Mouse (Mus musculus) kidney, adult 11 months (tissue): Measurements from ENCODE around the gene Ano4.

Source experiments
- DNase-seq: peaks from one replicate; pipeline ENCODE4 v3.0.0; 2022

The Ano4 gene

DNA sequence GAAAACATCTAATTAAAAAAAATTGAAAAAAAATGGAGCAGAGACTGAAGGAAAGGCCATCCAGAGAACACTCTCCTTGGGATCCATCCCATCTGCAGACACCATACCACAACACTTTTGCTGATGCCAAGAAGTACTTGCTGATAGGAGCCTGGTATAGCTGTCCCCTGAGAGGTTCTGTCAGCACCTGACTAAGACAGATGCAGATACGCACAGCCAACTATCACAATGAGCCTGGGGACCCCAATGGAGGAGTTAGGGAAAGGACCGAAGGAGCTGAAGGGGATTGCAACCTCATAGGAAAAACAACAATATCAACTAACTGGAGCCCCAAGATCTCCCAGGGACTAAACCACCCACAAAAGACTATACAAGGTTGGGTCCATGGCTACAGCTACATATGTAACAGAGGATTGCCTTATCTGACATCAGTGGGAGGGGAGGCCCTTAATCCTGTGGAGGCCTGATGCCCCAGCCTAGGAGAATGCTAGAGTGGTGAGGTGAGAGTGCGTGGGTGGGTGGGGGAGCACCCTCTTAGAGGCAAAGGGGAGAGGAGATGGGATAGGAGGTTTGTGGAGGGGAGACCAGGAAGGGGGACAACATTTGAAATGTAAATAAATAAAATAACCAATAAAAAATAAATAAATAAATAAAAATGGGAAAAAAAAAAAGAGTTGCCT, 71.4 kb downstream of the Ano4 start:
- no peak for DNase-seq

DNA sequence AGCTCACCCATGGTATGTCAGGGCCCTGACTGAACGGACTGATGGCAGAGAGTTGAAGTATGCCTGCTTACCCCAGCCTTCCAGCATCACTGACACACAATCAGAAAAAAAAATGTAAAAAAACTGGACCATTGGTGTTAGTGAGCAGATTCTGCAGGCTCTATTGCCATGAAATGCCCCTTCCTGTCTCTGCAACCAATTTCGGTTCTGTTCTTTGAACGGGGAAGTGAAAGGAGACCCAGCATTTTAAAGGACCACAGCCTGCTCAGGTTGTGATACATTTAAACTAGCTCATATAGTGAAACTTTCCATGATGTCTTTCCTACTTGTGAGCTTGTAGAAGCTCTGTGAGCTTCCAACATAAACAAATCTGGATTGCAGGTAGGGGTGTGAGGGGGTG, 77.2 kb downstream of the Ano4 start:
- no peak for DNase-seq

DNA sequence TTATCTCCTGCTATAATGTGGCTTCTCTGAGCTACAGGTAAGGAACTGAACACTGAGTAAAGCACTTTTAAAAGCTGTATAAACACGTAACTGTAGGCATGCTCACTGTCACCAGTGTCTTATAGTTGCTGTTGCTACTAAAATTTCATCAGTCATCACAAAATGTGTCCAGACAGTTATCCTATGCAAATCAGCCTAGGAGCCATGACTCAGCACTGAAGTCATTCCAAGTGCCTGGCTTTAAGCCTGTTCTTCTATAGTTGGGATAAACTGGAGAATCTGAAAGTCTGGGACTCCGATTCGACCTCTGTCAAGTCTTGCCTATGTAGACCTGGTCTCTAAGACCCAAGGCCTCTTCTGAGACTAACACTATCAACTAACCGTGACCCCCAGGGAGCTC, 81.2 kb downstream of the Ano4 start:
- DNase-seq = no peak

DNA sequence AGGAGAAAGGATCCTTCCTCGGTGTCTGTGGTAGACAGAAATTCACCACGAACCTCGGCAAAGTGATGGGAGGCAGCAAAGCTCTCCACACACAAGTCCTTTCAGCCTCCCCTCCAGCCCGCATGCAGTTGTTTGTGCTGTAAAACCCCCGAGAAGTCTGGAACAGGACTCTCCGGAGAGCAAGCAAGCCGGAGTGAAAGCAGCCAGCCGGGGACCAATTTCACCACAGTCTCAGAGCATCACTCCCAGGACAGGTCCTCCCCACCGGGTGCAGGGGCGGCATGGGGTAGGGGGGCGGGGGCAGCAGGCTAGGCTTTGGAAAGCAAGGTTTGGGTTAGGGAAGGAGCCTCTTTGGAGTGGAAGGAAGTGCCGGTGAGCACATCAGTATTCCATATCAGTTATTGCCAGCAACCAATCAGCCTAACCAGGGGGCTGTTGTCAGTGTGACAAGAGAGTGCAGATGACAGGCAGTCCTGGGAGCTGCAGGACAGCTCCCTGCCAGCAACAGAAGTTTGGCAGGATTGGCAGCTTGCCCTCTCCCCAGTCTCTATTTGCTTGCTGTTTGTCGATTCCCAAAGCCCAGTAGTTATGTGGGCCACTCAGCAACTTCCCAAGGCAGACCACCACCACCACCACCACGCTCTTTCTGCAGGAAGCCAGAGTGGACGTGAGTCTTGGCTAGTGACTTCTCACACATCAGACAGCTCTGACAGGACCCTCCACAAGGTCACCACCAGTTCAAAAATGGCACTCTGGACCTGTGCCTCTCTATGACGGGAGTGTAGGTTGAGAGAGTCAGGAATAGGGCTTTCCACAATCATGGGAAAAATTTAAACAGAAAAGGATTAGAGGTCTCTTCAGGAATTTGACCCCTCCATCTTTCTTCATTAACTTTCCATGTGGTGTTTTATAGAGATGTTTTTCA, 86.8 kb downstream of the Ano4 start:
- no peak for DNase-seq

DNA sequence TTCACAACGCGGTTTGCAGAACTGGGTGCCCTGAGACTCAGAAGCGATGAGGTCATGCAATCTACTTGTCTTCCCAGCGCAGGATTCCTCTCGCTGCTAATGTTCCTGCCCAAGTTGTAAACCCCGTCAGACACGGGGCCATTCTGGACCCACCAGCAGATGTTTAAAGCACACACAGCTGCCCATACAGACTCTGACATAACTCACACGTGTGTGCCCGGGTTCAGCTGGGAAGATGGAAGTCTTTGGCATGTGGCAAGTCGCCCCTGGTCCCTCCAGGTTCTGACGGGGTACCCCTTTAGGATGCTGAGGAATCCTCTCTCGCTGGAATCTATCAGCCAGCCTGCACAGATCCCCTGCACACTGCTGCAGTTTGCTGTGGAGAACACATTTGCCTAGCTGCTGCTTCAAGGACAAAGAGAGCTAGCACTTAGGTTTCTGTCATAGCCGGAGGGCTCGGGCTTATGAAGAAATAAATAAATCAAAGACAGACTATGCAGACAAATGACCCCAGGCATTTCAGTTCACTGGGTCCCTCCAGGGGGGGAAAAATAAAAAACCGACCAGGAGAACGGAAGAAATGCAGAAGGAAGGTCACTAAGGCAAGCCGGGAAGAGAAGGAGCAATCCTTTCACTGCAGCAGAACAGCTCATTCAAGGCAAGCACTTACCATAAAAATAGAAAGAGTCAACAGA, 87.7 kb downstream of the Ano4 start:
- DNase-seq = no peak

DNA sequence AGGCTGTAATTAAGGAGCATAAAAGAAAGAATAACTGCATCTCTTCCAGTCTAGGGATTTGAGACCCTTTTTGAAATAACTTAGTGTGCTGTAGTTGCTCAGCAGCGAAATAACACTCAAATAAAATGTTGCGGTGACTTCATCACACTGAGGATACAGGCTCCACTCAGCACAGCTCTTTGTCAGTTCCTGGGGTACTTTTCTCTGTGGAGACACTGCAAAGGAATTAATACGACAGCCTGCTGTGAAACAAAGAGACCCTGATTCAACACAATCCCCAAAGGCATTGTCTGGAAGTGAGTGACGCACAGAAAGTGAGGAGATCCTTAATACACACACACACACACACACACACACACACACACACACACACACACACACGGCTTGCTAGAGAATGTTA, 89.8 kb downstream of the Ano4 start:
- DNase-seq = no peak

DNA sequence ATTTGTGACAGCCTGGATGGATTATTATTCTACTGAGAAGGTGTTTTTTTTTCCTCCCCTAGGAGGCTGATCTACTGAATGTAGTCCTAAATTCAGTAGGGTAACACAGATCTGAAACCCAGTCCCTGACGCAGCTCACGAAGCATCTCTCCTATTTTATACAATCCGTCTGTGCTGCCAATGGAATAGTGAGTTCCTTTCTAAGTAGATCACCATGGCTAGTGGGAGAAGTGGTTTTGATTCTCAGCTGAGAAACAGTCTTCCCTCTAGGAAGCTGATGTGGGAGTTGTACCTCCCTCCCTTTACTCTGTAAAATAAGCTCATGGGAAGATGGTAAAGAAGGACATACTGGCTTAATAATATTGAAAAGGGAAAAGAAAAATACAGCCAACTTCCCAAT, 90.8 kb downstream of the Ano4 start:
- DNase-seq = no peak

DNA sequence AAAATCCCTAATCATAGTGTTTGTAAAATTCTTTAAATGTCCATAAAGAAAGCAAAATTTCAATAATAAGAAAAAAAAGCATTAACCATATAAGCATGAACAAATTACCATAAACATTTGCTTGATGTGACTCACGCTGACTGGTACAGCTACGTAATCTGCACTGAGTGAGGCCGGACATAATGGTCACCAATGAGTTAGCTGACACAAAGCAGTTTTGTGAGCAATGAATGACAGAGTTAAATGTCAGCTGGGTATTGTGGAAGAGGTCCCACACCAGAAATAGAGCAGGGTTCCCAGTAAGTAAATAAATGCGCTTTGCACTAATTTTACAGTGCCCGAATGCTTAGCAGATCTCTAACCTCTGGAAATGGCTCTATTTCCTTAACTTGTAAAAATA, 91.9 kb downstream of the Ano4 start:
- DNase-seq = no peak

DNA sequence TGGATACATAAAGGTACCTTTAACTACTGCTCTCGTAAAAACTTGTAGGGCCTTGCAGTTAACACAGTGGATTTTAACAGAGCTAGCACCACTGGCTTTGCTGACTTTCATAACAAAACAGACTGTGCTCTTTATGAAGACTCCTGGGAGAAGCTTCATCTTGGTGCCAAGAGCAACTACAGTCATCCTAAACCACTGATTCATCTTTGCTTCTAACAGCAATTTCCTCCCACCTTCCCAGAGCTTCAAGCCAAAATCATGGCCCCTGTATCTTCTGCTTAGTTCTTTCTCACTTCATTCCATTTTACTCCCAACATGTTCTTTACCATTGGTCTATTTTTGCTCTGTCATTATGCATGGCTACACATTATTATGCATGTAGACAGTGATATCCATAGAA, 100.8 kb downstream of the Ano4 start:
- no peak for DNase-seq

DNA sequence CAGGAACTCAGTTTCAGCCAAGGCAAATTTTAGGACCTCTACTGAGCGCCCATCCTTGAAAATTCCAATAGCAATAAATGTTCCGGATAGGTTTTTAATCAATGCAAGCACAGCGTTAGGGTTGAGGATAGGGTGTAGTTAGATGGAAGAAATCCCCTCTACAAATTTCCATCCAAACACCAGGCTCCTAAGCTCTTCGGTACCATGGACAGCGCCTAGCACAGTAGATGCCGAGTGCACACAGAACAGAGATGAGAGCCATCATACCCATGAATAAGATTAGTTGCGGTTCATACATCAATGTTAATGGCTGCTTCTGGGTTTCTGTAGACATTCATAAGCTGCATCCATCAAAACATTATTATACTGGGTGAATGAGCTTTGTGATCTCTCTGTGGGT, 120.0 kb downstream of the Ano4 start:
- no peak for DNase-seq

DNA sequence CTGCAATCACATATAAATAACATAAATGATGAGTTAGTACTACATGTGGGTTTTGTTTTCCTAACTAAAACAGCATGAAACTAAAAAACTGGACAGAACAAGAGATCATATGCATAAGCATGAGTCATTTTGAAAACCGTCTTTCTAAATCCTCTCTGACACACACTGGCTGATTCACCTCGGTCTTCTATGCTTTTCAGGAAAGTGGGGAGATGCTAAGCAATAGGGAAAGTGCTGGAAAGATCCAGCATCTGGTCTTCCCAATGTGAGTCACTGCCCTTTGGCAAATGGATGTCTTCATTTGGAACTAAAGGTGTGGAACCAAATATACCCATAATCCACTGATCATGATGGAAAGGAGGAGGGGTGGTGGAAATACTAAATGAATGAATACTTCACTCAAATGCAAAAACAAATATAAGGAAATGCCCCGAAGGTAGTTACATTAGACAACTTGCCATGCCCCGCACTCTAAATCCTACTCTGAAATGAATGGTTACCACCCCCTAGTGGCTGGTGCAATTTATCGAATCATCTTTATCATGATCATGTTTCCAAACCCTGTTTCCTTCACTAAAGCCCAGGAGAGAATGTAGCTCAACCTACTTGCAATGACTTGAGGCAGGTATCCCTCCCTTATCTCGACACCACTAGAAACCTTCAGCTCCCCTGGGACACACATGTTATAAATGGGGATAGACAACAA, 122.1 kb downstream of the Ano4 start:
- DNase-seq = no peak

DNA sequence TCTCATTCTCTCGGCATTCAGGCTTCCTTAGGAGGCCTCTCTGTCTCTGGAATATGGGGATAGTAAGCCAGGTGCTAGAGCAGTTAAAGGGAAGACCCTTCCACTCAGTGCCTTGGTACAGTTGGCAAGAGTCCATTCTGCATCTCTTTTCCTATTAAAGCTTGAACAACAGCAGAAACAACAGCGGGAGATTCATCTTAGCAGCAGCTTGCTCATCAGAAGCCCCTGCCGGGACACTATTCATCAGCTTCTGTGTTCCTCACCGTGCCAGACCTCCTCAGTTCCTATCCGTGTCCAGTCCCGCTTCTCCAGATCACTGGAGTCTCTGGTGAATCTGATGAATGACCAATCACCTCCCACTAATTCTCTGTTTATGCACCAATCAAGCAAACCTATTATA, 128.5 kb downstream of the Ano4 start:
- DNase-seq = no peak

DNA sequence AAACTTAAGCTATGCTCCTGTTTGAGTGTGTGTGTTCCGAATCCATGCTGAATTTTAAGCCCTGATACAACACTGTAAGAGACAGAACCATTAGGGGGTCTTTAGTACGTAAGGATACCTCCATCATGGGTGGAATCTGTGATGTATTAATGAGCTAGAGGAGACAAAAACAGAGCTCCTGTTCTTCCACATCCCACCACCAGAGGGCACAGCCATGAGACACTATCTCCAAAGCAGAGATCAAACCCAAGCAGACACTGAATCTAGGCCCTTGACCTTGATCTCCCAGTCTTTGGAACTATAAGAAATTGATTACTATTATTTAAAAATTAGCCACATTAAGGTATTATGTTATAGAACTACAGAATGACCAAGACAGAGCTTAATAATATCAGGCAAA, 138.7 kb downstream of the Ano4 start:
- no peak for DNase-seq

DNA sequence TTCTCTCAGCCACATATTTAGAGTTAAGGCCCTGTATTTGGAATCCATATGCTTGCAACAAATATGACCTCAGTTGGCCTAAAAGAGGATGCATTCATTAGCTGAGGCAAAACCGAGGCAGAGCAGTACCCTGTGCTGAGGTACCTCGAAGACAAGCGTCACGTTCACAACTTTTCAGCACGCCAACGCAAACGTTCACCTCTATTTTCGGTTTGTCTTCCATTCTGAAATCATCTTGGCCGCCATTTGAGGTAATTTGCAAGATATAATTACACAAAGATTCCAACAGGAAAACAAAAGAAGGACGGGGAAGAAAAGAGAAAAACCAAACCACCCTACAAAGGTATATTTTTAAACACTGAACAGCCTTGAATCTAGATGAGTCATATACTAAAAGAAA, 148.1 kb downstream of the Ano4 start:
- DNase-seq = no peak

DNA sequence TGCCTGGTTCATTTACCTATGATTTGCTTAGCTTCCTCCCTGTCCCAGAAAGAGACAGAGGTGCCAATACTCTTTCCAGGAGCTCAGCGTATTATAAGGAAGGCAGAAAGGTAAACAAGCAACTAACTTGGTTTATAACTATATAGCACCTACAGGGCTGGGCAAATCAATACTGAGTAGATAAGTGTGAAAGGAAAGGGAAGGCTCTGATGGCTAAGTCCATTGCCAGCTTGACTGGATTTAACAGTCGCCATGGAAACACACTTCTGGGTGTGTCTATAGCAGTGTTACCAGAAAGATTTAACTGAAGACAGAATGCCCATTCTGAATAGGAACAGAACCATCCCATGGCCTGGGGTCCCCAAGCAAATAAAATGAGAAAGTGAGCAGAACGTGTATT, 149.5 kb downstream of the Ano4 start:
- no peak for DNase-seq

DNA sequence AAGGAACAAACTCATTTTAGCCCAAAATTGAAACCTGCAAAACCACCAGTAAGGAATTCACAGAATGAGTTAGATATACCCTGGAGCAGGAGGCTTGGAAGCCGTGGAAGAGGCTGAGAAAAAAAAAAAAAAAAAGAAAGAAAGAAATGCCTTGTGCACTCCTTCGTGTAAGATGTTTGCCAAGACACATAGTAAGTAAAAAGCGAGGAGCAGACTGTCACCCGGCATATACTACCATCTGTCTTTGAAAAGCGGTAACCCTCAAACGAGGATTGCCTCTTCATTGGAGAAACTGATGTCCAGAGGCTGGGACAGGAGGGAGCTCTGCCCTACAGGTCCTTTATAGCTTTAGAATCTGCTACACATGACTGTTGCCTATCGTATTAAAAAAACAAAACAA, 150.1 kb downstream of the Ano4 start:
- DNase-seq = no peak

DNA sequence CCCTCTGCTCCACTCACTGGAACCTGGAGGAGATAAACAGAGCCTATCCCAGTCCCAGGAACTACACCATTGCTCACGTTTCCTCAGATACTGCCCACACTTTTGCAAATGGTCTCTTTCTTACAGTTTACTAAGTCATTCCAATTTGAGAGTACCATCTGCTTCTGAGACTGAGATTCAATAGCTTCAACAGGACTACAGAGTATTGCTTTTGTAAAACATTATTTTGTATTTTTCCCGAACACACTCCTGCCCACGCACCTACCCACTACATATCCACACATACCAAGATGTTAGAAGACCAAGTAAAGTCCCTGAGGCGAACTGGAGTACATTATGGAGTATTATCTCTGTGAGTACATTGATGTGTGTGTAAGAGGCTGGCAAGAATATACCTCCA, 166.6 kb downstream of the Ano4 start:
- DNase-seq = no peak

DNA sequence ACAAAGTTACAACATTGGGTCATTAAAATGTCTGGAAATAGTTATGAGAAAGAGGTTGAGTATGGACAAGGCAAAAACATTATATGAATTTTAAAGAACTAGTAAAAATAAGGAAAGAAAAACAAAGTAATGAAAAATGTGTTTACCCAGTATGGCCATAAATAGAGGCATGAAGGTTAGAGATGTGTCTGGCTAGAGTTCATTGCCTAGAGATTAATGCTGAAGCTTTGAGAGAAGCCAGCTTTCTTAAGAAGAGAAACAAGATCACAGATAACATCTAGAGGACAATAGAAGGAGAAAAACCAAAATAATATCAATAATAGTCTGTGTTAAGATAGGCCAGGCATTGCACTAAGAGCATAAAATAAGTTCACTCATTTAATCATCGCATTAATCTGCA, 180.0 kb downstream of the Ano4 start:
- DNase-seq = no peak

DNA sequence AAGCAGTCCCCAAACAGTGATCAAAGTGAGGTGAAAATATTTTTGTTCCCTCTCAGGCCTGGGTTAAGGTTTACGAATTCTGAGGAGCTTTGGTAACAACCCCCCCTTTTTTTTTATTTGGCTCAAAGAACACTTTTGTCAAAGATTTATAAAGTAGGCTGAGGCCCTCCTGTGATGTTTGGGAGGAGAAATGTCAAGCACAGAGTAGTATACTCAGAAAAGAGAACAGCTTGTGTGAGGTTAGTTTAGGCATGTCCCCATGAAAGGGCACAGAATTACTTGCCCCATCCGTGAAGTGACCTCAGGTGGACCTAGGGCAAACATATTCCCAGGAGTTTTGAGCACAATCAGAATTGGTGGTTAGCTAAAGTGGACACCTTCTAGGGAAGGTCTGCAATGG, 189.1 kb downstream of the Ano4 start:
- DNase-seq = no peak

DNA sequence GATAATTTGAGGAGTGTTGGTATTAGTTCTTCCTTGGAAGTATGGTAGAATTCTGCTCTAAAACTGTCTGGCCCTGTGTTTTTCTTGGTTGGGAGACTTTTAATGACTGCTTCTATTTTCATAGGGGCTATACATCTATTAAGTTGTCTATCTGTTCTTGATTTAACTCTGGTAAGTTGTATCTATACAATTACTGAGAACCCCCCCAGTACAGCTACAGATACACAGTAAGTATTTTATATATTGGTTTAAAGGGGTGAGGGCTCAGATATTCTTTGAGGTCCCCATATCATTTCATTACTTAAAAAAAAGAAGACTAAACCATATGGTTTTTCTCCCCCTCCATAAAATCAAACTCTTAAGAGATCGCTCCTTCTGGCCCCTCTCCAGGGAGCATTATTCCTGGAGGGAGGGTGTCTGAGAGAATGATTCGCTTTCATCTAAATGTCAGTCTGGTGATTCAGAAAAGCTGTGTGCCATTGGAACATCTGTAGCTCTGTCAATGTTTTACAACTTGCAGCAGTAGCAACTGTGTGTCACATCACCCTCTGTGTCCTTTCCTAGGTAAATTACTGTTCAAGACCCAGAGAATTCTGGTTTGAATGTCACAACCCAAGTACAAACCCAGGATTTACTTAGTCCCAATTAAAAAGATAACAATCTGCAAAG, 189.6 kb downstream of the Ano4 start:
- no peak for DNase-seq

DNA sequence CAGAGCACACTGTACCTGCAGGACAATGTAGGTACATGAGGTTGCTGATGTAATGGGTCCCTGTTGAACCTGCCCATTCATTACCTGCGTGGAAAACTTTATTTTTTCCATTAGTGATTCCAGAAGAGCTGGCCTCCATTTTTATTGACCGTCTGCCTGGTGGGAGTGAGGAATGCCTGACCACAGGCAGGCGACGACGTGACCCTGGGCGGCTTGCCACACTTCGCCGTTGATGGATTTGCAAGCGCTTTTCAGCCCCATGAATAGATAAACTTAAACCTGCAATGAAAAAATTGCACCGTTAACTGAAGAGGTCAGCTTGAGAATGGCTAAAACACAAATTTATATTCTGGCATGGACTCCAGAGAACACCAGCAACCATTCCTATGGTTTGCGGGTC, 195.4 kb downstream of the Ano4 start:
- DNase-seq = no peak

DNA sequence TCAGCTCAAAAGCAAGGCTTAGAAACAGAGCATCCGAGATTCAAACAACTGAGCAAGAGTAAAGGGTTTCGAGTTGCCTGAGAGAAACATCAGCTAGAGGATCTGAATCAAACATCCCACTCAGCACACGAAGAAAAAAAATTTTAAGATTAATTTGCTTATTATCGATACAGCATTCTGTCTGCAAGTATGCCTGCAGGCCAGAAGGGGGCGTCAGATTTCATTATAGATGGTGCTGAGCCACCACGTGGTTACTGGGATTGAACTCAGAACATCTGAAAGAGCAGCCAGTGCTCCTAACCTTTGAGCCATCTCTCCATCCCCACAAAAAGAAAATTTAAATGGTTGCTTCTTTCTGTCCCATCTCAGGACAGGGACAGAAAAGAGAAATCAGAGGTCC, 223.2 kb downstream of the Ano4 start:
- no peak for DNase-seq

DNA sequence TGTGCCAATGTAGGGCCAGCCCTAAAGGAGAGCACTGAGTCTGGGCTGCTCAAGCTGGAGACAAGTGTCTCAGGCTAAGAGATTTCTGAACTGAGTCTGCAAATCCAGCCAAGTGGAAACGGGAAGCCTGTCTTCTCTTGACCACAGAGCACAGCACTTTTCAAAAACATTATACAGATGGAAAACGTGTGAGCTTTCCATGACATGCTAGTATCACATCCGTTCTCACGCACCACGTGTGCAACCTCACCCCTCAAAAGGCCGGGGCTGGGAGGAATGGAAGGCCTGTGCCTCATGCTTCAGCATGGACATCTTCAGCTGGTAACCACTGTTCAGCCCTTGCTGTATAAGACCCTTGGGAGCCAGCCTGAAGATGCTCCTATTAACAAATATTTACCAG, 230.2 kb downstream of the Ano4 start:
- DNase-seq = no peak
